Mouse (Mus musculus): Measurements from ENCODE around the gene Cntn1.

- TF ChIP-seq POLR2A (IDR thresholded peaks at IDR 0.05; ENCODE audit: low read depth, low read length) = no peak
- no peak for TF ChIP-seq CTCF (conservative IDR thresholded peaks at IDR 0.05; ENCODE audit: insufficient read depth, insufficient read length, low read depth, low read length)
Observed at GRCm38 (mm10) chr15:92302796-92303195, 251.8 kb downstream of the Cntn1 start.

Data from kidney, adult 2 months (tissue).